Mouse (Mus musculus): ENCODE results near the gene Vmn1r234.
A peak's percentile ranks its signal among the peaks of the same experiment; 100 is the strongest.
"Not testable (repeated sequence)": the region's sequence is repeated elsewhere in the genome, so short reads cannot be mapped to it uniquely, and the experiment has no call there.

Gene Vmn1r234

DNA sequence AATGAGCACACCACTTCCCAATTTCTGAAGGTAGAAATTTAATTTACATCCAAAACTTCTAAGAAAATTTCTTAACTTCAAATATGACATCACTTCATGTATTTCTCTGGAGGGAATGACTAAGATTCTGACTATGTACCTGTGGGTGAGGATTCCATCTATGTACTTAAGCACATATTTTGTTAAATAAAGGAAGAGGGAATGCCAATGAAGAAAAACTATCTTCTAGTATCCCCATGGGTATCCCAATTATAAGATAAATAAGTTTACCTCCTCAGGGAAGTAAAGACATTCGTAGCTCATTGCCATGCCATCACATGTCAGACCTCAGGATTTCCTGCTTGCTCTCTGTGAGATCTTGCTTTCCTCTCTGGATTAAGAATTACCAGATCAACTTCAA, at the start of gene Vmn1r234:
Vmn1r234 (plus strand) TSS at position 301 of the 400 bp plus-strand sequence.
- no peak for DNase-seq

DNA sequence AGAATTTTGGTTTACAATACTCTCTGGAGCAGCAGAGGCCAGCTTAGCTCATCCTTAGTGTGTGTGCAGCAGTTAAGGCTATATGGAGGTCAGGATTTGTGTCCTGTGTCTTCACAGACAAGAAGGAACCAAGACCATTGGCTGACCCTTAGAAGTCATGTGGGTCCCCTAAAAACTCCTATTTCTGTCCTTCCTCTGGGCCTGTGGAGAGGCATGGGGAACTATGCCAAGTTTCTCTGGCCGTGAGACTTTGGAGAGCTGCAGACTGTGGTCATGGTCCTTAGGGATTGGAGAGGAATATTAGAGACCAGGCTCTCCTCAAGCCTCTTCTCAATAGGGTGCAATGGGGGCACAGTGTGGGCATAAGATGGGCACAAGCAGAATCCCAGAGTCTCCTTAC, 14.8 kb upstream of the Vmn1r234 start:
- DNase-seq: not testable (repeated sequence)

DNA sequence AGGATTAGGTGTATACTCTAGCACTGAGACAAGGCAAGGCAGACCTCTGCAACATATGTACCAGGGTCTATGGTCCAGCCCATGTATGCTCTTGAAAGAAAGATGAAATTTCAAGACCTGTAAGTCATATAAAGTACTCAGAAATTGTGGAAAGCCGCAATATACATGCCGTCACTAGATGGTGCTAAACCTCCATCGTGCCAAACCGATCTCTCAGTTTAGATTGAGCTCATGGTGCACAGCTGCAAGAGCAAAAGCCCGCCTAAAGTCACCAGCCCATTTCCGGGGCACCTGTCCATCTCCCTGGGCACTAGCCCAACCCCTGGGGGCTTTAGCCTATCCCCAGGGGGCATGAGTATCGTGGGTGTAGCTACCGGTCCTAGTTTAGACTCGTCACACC, 5.8 kb downstream of the Vmn1r234 start:
- peak; percentile 10 to 13 for DNase-seq

DNA sequence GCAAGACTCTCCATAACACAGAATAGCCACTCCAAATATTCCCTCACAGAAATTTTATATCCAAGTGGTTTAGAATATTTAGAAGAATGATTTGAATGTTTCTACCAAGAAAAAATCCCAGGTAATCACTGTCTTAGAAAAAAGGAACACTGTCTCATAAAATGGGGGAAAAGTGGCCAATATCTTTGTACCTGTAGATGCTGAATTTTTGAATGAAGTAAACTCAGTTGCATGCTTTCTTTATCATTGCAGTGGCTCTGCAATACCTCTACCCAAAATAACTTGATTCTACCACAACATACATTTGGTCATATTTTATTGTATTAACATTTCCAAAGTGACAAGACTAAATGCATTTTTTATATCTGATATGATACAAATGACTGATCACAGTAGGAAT, 30.2 kb downstream of the Vmn1r234 start, which contains the start of gene Vmn1r235:
Vmn1r235 (plus strand) TSS at position 301 of the 400 bp plus-strand sequence.
- no peak for DNase-seq

DNA sequence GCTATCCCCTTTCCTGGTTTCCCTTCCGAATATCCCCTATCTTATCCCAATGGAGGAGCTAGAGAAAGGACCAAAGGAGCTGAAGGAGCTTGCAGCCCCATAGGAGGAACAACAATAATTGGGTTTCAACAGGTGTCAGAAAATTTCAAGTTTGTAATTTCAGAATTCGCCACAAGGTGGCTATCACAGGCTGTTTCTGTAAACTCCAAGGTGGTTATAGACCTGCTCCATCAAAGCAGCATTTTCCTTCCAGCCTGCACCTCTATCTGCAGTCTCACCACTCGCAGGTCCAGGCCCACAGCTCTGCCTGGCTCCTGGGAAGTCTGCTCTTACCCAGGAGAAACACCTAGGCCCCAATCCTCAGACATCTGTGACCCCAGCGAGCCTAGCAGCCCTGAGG, 46.2 kb downstream of the Vmn1r234 start:
- DNase-seq: peak; percentile 9 to 66

DNA sequence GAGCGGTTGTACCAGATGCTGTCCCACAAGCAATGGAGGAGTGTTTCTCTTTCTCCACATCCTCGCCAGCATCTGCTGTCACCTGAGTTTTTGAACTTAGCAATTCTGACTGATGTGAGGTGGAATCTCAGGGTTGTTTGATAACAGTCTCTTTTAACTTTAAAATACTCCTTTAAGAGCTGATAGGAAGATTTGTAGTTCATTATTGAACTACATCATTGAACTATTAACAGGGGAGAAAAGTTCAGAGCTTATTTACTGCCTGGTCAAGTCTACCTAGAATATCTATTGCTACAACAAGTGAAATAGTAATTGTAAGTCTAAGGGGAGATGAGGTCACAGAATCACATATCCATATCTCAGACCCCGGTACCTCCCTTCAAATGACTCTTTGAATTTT, 56.8 kb downstream of the Vmn1r234 start, which contains the start of gene Vmn1r236:
Vmn1r236 (plus strand) TSS at position 301 of the 400 bp plus-strand sequence.
- DNase-seq: no peak

DNA sequence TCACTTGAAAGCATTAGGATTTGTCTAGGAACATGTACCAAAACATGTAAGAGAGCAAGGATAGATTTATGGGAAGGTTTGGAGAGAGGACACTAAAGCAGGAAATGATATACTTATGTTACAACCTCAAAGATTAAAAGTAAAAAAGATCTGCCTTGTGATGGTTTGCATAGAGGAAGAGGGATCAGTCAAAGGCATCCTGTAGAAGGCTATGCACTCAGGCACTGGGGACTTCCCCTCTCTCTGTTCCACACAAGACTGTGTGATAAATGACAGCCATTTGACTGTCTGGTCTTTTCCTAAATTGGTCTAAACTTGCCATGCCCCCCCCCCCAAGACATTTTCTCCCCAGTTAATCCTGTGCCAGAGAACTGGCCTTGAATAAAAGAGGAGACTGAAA, 58.5 kb downstream of the Vmn1r234 start:
- DNase-seq: no peak
